Mouse (Mus musculus) CD4-positive helper T cell, adult 2 months (primary cell): ENCODE data around the gene Slc41a3.

Experiments
- DNase-seq: peaks from one replicate; pipeline ENCODE4 v3.0.0-alpha.2; 2012; ENCODE audit warnings: low read depth, missing footprints, low spot score

The Slc41a3 gene

DNA sequence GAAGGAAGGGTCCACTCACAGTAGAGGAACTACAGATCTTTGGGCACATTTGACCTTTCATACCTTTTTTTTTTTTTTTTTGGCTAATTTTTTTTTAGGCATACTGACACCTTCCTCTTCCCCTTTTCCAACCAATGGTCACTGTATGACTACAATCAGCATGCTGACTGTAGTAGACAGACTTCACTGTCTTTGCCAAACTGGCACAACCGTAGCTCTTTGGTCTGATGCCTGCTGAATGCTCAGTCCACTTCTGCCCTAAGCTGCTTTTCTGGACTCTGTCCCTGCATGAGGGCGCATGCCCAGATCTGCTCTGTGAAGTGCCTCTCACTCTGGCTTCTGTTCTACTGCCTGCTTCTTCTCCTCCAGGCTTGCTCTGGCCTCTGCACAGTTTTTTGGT, 6.9 kb upstream of the Slc41a3 start:
- no peak for DNase-seq

GRCm38 (mm10) chr6:90598197-90598596, 6.3 kb upstream of the Slc41a3 start:
- DNase-seq: no peak

- no peak for DNase-seq
Observed at GRCm38 (mm10) chr6:90600351-90600750, 4.2 kb upstream of the Slc41a3 start.

DNA sequence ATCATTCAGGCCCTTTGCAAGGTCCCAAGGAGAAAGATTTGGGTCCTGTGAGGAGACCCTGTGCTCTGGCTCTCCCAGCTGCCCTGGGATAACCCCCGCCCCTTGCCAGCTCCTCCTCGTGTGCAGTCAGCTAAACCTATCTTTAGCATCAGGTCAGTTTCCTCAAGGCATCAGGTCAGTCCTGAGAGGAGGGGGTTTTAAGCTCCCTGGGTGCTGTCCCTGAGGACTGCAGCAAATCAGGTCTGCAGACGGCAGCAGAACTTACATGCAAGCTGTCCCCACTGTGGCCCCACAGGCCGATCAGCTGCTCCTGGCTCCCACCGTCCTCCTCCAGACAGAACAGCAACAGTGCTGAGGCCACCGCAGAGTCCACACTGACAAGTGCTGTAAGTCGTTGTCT, 2.8 kb upstream of the Slc41a3 start:
- no peak for DNase-seq

GRCm38 (mm10) chr6:90602304-90602703, 2.2 kb upstream of the Slc41a3 start:
- DNase-seq: no peak

GRCm38 (mm10) chr6:90603126-90603525, 1.4 kb upstream of the Slc41a3 start:
- DNase-seq: no peak

DNA sequence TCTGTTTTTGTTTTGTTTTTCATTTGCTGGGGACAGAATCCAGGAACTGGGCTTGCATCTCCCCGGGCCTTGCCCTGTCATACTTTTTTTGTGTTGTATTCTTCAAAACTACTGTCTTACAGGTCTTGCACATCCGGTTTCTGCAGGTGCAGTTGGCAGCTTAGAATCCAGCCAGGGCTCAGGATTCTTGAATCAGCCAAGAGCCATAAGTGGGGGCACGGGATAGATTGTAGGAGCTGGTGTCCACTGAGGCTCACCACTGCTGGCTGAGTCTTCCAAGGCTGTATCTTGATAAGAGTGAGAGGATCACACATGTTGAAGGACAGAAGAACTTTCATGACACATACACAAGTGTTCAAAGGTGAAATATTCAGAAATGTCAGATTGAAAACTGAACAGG, 395 bp upstream of the Slc41a3 start:
- no peak for DNase-seq

DNA sequence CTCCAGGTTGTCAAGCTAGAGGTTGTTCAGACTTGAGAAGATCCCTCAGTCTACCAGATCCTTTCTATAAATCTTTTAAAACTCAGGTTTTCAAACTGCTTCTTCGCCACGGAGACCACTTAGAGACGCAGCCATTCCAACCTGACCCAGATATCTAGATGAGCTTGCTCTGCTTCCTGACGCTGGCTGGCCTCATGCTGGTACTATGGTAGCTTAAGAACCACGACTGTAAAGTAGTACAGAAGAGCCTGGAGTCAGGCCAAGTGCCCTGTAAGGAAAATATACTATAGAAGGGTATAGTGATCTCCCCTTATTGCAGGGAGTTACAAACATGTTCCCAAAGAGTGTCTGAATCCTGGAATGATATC, 757 bp downstream of the Slc41a3 start:
- no peak for DNase-seq

- DNase-seq: peak; percentile 84
Observed at GRCm38 (mm10) chr6:90606538-90606937, 2.0 kb downstream of the Slc41a3 start.

- peak; percentile 77 for DNase-seq
Observed at GRCm38 (mm10) chr6:90607196-90607595, 2.7 kb downstream of the Slc41a3 start.

- no peak for DNase-seq
Observed at GRCm38 (mm10) chr6:90608186-90608585, 3.7 kb downstream of the Slc41a3 start.

- DNase-seq: no peak
Observed at GRCm38 (mm10) chr6:90610248-90610647, 5.7 kb downstream of the Slc41a3 start.

DNA sequence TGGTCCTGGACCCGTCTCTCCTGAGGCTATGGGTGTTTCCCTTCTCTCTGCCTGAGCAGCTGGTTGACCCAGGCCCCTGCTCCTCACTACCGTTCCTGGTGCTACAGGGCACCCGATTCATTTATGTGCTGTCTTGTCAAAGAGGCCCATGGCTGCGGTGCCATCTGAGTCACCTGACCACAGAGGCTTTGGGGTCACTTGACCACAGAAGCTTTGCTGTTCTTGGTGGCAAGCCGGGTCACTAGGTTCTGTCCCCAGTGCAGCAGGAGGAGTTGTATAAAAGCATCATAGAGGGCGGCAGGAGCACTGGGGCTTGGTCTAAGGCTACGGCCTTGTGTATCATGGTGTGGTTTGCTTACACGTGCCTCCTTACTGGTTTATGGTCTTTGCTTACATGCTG, 8.8 kb downstream of the Slc41a3 start:
- DNase-seq: no peak

DNA sequence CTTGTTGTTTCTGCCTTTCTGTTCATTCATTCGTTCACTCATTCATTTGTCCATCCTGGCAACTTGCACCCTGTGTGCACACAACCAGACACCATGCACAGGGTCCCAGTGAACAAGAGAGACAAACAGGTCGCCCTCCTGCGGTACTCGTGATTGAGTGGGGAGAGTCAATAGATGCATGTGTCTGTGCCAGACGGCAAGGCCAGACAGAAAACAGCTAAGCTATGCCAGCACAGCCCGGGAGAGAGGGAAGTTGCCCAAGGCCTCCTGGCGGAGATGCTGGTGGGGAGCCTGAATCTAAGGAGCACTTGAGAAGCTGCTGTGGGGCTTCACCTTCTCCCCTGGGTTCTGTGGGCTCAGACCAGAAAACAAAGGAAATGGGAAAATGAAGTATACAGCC, 10.8 kb downstream of the Slc41a3 start:
- no peak for DNase-seq

DNA sequence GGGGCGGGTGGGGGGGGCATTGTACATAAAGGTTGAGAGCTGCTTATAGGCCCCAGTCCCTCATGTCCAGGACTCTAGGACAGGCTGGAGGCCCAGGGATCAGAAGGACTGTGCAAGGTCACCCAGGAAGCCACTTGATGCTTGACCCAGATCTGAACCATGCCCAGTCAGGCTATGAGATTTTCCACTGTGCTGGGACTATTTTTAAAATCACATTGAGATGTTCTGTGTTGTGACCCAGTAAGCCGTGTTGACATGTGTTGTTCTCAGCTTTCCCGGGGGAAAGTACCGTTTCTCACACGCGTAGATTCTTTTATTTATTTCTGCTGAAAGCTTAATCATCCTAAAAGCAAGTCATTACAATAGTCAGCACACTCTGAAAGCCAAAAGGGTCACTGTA, 11.5 kb downstream of the Slc41a3 start:
- DNase-seq: no peak

DNA sequence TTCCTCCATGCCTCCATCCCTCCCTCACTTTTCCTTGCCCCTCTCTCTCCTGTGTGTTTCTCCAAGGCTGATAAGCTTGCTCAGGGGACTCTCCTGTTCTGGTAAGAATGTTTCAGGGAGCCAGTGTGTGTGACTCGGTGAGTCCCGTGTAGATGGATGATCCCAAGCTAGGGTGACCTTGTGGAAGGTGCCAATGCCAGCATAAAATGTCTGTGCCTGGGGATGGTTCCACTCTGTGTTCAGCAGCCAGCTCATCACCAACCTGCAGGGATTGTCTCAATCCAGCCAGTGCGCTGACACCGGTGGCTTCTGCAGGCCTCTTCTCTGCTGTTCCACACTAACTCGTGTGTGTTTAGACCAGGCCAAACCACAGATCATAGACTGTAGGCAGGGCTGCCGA, 12.0 kb downstream of the Slc41a3 start:
- no peak for DNase-seq

GRCm38 (mm10) chr6:90618274-90618673, 13.7 kb downstream of the Slc41a3 start:
- DNase-seq: peak; percentile 42

DNA sequence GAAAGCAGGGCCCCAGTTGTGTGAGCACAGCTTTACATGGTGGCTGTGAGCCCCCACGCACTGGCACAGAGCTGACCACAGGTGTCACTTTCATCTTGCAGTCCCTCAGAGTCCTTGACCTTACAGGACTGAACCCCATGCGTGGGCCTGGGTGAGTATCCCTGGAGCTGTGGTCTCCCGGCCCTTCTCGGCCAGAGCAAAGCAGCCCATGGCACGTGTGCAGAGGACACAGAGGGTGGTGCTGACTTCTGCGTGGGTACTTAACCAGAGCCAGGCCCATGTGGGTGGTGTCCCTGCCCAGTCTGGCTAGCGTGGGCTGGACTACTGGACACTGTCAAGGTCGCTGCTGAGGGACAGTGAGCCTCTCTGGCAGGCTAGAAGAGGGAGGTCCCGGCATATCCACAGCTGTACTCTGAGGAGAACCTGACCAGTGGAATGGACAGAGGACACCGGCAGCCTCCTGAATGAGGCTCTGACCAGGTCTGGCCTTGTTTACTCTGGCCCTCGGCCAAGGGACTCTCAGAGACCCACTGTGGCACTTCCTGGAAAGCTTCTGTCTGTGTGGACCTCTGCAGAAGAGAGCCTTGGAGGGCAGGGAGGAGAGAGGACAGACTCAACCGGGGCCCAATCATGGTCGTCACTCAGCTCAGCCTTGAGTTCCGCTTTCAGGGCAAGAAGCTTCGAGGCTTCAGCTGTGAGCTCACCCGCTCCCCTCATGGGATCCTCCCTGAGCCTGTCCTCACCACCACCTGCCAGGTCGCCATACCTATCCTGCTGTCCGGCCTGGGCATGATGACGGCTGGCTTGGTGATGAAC, 14.5 kb downstream of the Slc41a3 start:
- no peak for DNase-seq

DNA sequence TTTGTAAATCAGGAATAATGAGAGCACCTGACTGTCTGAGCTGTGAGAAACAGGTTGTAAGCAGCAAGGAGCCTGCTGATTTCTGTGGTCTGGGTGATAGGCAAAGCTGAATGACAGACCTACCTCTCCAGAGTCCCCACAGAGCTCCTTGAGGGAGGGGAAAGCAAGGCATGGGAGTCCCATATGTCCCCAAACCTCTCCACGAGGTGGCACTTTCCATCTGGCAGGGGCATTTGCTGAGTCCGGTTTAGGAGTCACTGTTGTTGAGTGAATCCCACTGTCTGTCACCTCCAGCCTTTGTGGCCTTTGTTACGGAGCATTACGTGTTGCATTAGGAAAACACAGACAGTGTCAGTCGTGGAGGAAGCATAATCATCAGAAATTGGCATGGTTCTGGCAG, 15.4 kb downstream of the Slc41a3 start:
- DNase-seq: no peak

DNA sequence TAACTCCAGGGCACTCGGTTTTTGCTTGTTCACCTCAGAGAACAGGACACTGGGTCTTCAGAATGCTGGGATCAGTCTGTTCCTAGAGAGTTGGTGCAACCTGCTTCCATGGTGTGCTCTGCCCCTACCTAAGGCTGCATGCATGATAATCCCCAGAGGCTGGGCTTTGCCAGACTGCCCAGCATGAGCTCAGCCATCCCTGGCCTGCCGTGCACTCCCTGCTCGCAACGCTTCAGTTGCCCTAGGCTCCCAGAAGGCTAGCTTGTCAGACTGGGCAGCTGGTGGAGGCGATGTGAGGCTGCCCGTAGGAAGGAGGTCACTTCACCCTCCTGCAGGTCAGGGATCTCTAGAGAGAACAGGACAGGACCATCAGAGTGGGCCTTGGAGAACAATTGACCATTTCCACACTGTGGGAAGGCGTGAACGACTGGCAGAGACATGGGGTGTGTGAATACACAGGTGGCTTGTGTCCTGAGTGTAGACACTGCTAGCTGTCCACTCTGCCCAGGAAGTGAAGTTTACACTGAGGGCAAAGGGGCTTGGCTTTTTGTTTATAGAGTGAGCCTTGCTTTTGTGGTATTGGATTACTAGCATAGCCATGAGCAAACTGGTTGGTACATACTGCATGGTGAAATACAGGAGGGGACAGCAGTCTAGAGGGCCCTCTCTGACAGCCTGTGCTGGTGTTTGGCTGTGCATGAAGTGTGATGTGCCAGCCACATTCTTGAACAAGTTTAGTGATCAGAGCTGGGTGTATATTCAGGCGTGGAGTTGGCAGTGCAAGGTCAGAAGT, 16.5 kb downstream of the Slc41a3 start:
- no peak for DNase-seq

GRCm38 (mm10) chr6:90621584-90621890, 17.0 kb downstream of the Slc41a3 start:
- no peak for DNase-seq

- DNase-seq: no peak
Observed at GRCm38 (mm10) chr6:90622758-90623455, 18.4 kb downstream of the Slc41a3 start.

DNA sequence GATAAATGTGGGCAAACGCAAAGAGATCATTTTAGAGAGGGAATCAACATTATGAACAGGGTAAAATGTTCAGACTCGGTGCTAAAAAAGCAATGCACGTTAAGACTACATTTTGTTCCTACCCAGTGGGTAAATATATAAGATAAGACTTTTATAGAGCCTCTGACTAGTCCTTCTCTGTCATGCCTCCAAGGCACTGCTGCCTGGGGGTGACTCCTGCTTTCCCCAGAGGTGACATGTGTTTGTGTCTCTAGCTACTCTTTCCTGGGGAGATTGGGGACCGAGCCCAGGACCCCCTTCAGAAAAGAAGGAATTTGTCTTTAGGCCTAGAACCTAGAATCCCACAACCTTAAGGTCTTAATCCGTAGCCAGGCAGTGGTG, 18.9 kb downstream of the Slc41a3 start:
- DNase-seq: no peak
